Mouse (Mus musculus): Measurements from ENCODE around the gene Pnpla8.
"Not testable (repeated sequence)": the region's sequence is repeated elsewhere in the genome, so short reads cannot be mapped to it uniquely, and the experiment has no call there.

The Pnpla8 gene

GRCm38 (mm10) chr12:44274125-44274835, 53.1 kb downstream of the Pnpla8 start:
- peak; percentile 38 for DNase-seq

- not testable (repeated sequence) for DNase-seq
Measured at GRCm38 (mm10) chr12:44280147-44280546, 59.0 kb downstream of the Pnpla8 start.

GRCm38 (mm10) chr12:44281534-44281933, 60.4 kb downstream of the Pnpla8 start:
- DNase-seq = no peak

DNA sequence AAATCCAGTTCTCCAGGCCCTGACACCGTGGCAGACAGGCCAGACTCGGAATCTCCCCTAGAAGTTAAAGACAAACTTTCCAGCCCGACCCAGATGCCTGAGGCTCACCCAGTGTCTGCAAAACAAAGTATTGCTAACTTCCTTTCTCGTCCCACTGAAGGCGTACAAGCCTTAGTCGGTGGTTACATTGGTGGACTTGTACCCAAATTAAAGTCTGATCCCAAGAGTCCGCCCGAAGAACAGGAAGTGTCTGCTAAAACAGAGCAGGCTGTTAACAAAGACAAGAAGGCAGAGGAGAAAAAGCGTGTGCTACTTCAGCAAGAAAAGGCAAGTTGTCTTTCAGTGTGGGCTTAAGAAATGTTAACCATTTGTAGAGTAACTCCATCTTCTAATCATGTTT, 62.2 kb downstream of the Pnpla8 start:
- DNase-seq = no peak

DNA sequence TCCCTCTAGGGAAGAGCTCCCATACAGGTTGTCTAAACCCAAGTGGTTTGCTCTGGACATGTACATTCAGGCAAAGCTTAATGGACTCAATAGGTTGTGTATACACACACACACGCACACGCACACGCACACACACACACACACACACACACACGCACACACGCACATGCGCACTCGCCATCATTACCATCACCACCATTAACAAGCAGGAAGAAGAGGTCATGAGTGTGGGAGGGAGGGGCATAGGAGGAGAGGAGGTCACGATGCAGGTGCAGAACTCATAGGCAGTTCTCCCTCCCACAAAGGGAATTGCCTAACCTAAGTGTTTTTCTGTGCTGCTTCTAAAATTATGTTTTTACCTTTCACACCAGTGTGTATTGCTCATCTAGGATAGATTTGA, 65.8 kb downstream of the Pnpla8 start:
- no peak for DNase-seq

GRCm38 (mm10) chr12:44292281-44292680, 71.1 kb downstream of the Pnpla8 start:
- peak; percentile 17 for DNase-seq

DNA sequence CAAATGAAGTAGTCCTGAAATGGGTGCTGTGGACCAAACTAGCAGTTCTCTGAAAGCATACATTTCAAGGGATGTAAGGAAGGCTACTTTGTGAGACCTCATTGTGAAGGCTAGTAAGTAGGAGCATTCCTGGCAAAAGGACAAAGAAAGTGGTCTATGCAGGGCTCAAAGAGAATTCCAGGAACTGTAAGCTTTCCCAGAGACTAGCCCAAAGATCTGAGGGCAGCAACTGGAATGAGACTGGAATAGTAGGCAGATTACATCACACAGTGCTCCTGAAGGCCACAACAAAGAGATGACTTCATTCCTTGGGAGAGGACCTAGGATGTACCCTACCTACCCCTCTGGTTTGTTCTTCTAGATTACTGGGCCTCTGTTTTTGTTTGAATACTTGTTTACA, 79.6 kb downstream of the Pnpla8 start:
- no peak for DNase-seq

GRCm38 (mm10) chr12:44304012-44304411, 82.8 kb downstream of the Pnpla8 start:
- DNase-seq = no peak

- DNase-seq = no peak
Measured at GRCm38 (mm10) chr12:44304869-44305268, 83.7 kb downstream of the Pnpla8 start.

DNA sequence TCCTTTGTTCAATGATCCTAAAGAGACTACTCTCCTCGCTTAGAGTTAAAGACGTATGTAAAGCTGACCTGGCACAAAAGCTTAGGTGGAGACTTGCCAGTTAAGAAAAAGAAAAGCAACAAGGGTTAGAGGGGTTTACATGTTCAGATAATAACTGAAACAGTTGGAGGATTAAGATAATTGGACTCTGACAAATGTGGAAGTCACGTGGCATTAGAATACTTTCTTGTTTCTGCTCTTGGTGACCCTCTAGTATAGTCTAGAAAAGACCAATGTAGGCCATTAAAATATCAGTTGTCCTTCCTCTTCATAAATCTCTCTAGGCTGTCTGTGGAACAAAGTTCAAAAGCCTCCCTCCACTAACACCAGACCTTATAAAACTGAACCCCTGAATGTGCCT, 87.1 kb downstream of the Pnpla8 start:
- no peak for DNase-seq

DNA sequence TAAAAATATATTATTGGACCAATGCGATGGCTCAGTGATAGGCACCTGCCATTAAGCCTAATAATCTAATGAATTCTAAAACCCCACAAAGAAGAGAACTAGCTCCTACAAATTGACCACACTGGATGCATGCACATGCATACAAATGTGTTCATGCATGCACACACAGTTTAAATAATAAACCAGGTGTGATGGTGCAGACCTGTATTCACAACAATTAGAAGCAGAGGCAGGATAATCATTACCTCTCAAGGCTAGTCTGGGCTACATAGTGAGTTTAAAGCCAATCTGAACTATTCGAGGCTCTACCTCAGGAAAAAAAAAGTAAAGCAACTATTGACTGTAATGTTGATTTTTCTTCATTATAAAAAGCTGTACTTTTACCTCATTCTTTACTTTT, 94.0 kb downstream of the Pnpla8 start:
- no peak for DNase-seq

GRCm38 (mm10) chr12:44325091-44325490, 103.9 kb downstream of the Pnpla8 start:
- DNase-seq = no peak

GRCm38 (mm10) chr12:44327452-44327851, 106.3 kb downstream of the Pnpla8 start:
- no peak for DNase-seq

DNA sequence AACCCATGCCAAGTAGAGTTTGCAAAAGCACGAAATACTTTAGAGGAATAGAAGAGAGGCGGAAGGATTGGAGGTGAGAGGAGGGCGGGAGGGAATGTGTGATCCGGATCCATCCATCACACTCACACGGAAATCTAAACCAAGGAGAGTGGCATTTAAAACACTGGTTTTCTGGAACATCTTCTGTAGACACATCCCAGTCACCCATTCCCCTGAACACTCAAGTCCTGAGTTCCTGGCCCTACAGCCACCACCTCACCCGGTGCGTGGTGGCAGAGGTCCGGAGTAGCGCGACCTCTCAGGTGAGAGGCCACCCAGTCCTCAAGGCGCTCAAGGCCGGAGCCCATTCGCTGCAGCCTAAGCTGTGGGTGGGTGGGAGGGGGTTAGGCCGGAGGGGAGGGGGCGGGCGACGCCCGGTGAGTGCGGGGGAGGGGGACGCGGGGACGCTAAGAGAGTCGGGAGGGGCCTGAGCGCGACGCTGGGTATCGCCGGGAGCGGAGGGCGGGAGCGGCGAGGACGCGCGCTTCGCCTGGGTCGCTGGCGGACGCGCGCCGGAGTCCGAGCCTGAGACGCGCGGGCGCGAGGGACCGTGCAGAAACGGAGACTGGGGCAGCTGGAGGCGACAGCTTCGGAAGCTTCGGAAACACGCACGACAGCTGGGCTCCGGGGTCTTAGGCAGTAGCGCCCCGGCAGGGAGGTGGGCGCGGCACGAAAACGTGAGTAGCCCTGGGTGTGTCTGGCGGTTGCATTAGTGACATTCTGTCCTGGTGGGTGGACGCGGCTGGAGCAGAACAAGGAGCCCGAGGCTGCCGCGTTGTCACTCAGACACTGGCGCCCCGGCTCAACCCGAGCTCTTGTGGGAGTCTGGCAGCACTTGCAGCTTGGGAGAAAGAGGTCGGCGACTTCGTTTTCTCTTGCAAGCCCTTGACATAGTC, 107.5 kb downstream of the Pnpla8 start, which contains the start of gene Nrcam:
TSS of gene Nrcam (plus strand) at position 505 of the 935 bp plus-strand sequence.
- peak; percentile 13 for DNase-seq

GRCm38 (mm10) chr12:44329316-44330215, 108.4 kb downstream of the Pnpla8 start:
- DNase-seq = no peak

- DNase-seq = no peak
Measured at GRCm38 (mm10) chr12:44330216-44330719, 109.1 kb downstream of the Pnpla8 start.

DNA sequence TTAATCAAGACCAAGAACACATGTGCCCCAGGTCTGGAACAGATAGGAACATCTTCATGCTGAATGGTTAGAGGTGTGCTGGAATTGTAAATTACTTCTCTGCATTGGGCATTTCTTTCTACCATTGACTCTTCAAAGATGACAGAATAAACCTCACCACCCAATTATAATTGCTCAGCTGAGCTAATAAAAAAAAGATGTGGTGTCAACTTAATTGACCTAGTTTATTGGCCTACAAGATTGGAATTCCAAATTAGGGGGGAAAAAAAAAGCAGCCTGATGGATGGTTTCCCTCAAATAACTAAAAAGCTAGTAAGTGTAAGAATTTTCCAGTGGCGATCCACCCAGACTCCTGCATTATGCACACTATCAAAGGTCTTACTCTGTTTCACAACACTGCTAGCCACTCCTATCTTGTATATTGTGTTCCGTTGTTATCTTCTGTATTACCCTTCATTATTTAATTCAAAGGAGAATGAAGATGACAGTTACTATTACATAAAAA, 116.0 kb downstream of the Pnpla8 start:
- DNase-seq = no peak

- DNase-seq = no peak
Measured at GRCm38 (mm10) chr12:44338195-44338622, 117.0 kb downstream of the Pnpla8 start.

DNA sequence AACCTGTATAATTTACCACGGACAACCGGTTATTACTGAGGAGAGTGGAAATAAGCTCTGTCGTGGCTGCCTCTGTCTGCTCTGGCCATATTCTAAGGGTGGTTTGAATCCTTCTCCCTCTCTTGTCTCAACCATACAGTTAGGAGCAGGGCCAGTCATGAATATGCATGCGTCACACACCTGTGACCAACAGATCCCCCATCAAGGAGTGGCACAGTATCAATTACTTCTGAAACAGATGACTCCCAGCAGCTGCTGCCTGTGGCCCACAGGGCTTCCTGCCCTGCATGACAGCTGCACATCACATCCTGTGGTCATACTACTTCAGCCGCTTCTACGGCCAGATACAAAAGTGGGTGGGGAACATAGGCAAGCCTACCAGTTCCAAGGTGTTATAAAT, 122.9 kb downstream of the Pnpla8 start:
- no peak for DNase-seq

DNA sequence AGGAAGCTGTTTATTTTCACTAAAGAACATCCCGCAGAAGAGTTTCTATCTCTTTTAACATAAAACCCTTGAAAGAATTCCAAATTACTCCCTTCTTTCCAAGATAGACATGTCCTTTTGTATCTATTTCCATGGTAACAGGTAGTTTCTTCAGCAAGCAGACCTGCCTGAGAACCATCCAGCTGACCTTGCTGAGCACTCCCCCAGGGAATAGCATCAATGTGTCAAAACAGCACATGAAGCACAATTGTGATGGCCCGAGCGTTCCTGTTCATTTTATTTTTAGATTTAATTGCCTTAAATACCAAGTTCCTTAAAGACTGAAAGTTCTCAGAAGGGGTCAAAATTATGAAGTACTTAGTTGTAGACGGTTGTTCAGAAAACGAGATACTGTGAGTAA, 124.1 kb downstream of the Pnpla8 start:
- DNase-seq = no peak

DNA sequence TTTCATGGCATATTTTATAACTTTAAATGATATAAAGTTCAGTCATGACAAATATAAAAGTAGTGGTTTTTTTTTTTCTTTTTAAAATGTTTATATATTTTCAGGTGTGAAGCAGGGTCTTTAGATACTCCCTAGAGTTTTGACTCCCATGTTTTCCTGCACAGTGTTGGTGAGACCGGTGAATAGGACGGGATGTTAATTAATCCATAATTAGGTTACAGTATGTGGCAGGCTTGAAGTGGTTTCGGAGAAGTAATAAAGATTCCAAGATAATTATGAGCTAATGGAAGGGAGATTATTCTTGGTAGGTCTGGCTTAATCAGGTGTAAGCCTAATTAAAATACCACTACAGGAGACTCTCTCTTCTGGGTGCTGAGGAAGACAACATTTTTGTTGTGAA, 125.0 kb downstream of the Pnpla8 start:
- DNase-seq = no peak

DNA sequence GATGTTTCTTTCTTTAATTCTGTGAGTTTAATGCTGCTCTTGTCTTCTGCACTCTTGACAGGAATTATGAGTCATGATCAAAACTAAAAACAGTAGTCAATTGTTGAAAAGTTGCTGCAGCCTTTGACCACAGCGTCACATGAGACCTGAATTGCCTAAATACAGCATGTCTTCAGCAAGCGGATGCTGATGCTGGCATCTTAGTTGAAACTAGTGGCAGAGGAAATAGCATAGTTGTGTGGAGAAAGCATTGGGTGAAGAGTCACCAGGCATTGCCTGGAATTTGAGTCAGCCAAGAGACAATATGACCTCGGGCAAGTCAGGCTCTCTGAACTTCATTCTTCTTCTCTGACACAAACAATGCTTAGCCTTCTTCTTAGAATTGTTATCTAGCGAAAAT, 133.9 kb downstream of the Pnpla8 start:
- DNase-seq = no peak
